In genomic region chr19:10525910-10526309, GRCm38 (mm10) we compare ENCODE assay signal across 8 mouse cellular contexts. TPM values are rescaled to one million over a fixed set of nuclear protein-coding genes. Genes with fewer than 3 reads are reported as not detected.
A peak's percentile ranks its signal among the peaks of the same experiment; 100 is the strongest.
DNase-seq lines count a peak whose midpoint lies in the region; ATAC-seq lines count a peak whose summit lies in the region.

TSS of gene Sdhaf2 (minus strand) at chr19:10526142.

- peaks cover 24% of the 10 kb centered on the region for H3K36me3 ChIP-seq in heart, embryonic 15.5 days

- H3K4me2 ChIP-seq in heart, embryonic 15.5 days: peak within 1 kb of the TSS; percentile 61

- peaks cover 32% of the 10 kb centered on the region for H3K4me1 ChIP-seq in heart, embryonic 15.5 days (replicated peaks)

- peak in 1 of 2 experiments; percentile 11 for DNase-seq in heart, adult 18-20 months
- no peak for DNase-seq in heart, adult 11 months
- DNase-seq in adrenal gland, adult 8-10 months: no peak
- peak; percentile 31 for DNase-seq in layer of hippocampus, adult 9-11 months
- peak; percentile 63 for DNase-seq in lung, postnatal 10 days
- DNase-seq in right cerebral cortex, postnatal 10 days (ENCODE audit: low spot score in 2 of 2): peak; percentile 50 to 60

- H3K9ac ChIP-seq in heart, embryonic 15.5 days: peak within 1 kb of the TSS; percentile 99

- H3K4me3 ChIP-seq in heart, embryonic 15.5 days: peak within 1 kb of the TSS; percentile 100

- under 1% methylated on average over 11 of the region's 11 CpGs for WGBS in heart, embryonic 15.5 days

- H3K27me3 ChIP-seq in heart, embryonic 15.5 days: no peaks in the 10 kb centered on the region

- peak; percentile 48 for ATAC-seq in erythroblast, adult 5-6 weeks (replicated peaks; ENCODE audit: low FRiP score, poor library complexity, severe bottlenecking)
- no peak for ATAC-seq in heart, embryonic 15.5 days (replicated peaks; ENCODE audit: insufficient number of reproducible peaks, insufficient read depth, low FRiP score, low read depth)

- H3K9me3 ChIP-seq in heart, embryonic 15.5 days (replicated peaks): no peaks in the 10 kb centered on the region

- H3K27ac ChIP-seq in heart, embryonic 15.5 days: peak within 1 kb of the TSS; percentile 100

RNA-seq across cellular contexts. Expression of gene Sdhaf2, which starts in this region (rescaled TPM):
- 10 to 100 TPM; 79.4 to 82.7 TPM for total RNA-seq in heart, adult 18-20 months (2021)
- 10 to 100 TPM; 57.2 to 75.2 (median 66.6) TPM for total RNA-seq in adrenal gland, adult 8-10 months (2022)
- 21.5 and 35.4 TPM in 2 replicates for total RNA-seq in erythroblast, adult 5-6 weeks (2015; ENCODE audit: low replicate concordance)
- total RNA-seq in erythroblast, adult 5-6 weeks (2017; ENCODE audit: low replicate concordance): 20.1 and 34.9 TPM in 2 replicates
- polyA plus RNA-seq in heart, embryonic 15.5 days (2015; fragmentation: Nextera tagmentation; extraction: Ambion mirVana): 45.2 and 49.4 TPM in 2 replicates

Comparison
In these comparisons a context has a peak if more than half of its experiments do, and no peak if none do; other contexts are left out.
1. DNase-seq: peak in layer of hippocampus, adult 9-11 months (single experiment), lung, postnatal 10 days (single experiment) and right cerebral cortex, postnatal 10 days (2 of 2); none in heart, adult 11 months (single experiment) and adrenal gland, adult 8-10 months (single experiment).